Mouse (Mus musculus) erythroblast, embryonic 14.5 days (primary cell): ENCODE measurements around the gene Tradd.

Experiments used
- GATA1 ChIP-seq: IDR thresholded peaks from 2 replicates; pipeline ENCODE4 v1.6.1; 2012; ENCODE audit warnings: low read length, inconsistent platforms, mixed read lengths
- TAL1 ChIP-seq: IDR thresholded peaks from 3 replicates; pipeline ENCODE4 v1.6.1; 2012; ENCODE audit warnings: low read length, inconsistent platforms, mixed read lengths

DNA sequence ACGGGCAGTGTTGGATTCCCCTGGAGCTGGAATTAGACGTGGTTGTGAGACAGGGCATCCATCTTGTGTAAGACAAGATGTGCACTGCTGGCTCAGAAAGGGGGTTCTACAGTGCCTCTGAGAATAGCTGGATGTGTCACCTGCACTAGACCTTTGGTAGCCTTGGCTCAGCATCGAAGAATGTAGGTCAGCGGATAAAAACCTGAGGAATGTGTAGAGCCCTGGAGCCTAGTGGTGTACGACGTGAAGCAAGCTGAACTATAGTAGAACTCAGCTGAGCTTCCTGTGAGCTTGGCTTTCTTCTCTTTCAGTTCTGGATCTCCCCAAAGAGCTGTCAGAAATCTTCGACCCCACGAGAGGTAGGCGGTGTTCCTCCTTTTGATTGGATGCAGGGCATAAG is 39.5 kb upstream of the Tradd start:
- TF ChIP-seq TAL1 (no peak), GATA1 (no peak)
